Mouse (Mus musculus) MEL (cell line): ENCODE results near the gene Anxa9. TPM values are rescaled to one million over a fixed set of nuclear protein-coding genes. Genes with fewer than 3 reads are reported as not detected.
A peak's percentile ranks its signal among the peaks of the same experiment; 100 is the strongest.

Experiments used
- DNase-seq: peaks from one replicate; pipeline ENCODE4 v3.0.0; 2011; ENCODE audit warnings: low read depth, low spot score
- H3K27ac ChIP-seq: 2 replicates; pipeline ENCODE4 v1.5.1; 2012; ENCODE audit warnings: low read depth, mild to moderate bottlenecking, control low read depth, low read length, moderate library complexity; ENCODE audit not compliant: control insufficient read depth
- H3K27me3 ChIP-seq, 2 experiments: fragments of 150-350 bp in 1 of 2; sonication (generic) in 1 of 2; 2 replicates each; pipeline ENCODE4 v1.6.1; 2012; ENCODE audit warnings: low read length in 2 of 2, mild to moderate bottlenecking in 2 of 2, improper control_type of control experiment in 1 of 2, moderate library complexity in 1 of 2; ENCODE audit not compliant: insufficient read depth in 2 of 2, control insufficient read depth in 1 of 2
- H3K36me3 ChIP-seq, 2 experiments: 2 replicates each; pipeline ENCODE4 v1.6.1; 2012 to 2014; ENCODE audit warnings: low read length in 2 of 2, improper control_type of control experiment in 1 of 2, inconsistent platforms in 1 of 2, mild to moderate bottlenecking in 1 of 2; ENCODE audit not compliant: insufficient read depth in 2 of 2, control insufficient read depth in 1 of 2
- H3K4me1 ChIP-seq, 2 experiments: fragments of 150-350 bp in 1 of 2; sonication (generic) in 1 of 2; 2 replicates each; pipeline ENCODE4 v1.6.1; 2012; ENCODE audit warnings: low read length in 2 of 2, improper control_type of control experiment in 1 of 2, mild to moderate bottlenecking in 1 of 2; ENCODE audit not compliant: insufficient read depth in 2 of 2, control insufficient read depth in 1 of 2
- H3K4me3 ChIP-seq, 2 experiments: fragments of 150-350 bp in 1 of 2; sonication (generic) in 1 of 2; 2 replicates each; pipeline ENCODE4 v1.5.1; 2012; ENCODE audit warnings: low read depth in 2 of 2, low read length in 2 of 2, mild to moderate bottlenecking in 2 of 2, moderate library complexity in 2 of 2, control low read depth in 1 of 2, improper control_type of control experiment in 1 of 2; ENCODE audit not compliant: control insufficient read depth in 1 of 2, insufficient read depth in 1 of 2
- H3K79me2 ChIP-seq: 2 replicates; pipeline ENCODE4 v1.6.1; 2012; ENCODE audit warnings: mild to moderate bottlenecking, low read length, moderate library complexity; ENCODE audit not compliant: control insufficient read depth, poor library complexity, insufficient read depth
- H3K9ac ChIP-seq: 2 replicates; pipeline ENCODE4 v1.6.1; 2012; ENCODE audit warnings: low read depth, mild to moderate bottlenecking, control low read depth, low read length, moderate library complexity; ENCODE audit not compliant: control insufficient read depth, poor library complexity, severe bottlenecking
- H3K9me3 ChIP-seq: fragments of 150-350 bp; sonication (generic); replicated peaks from 2 replicates; pipeline ENCODE4 v1.6.1; 2012; ENCODE audit warnings: mild to moderate bottlenecking, low read length, improper control_type of control experiment, moderate library complexity; ENCODE audit not compliant: insufficient read depth
- GATA1 ChIP-seq: IDR thresholded peaks from 2 replicates; pipeline ENCODE4 v1.6.1; 2011; ENCODE audit warnings: low read depth, low read length, improper control_type of control experiment
- KAT2A ChIP-seq: conservative IDR thresholded peaks from 2 replicates; pipeline ENCODE4 v1.6.1; 2012; ENCODE audit warnings: low read depth, low read length, improper control_type of control experiment, inconsistent platforms
- MAFK ChIP-seq: IDR thresholded peaks from 2 replicates; pipeline ENCODE4 v1.6.1; 2011; ENCODE audit warnings: low read depth, mild to moderate bottlenecking, low read length, improper control_type of control experiment, borderline replicate concordance
- RAD21 ChIP-seq: IDR thresholded peaks from 2 replicates; pipeline ENCODE4 v1.6.1; 2011; ENCODE audit warnings: mild to moderate bottlenecking, low read depth, low read length, improper control_type of control experiment
- TAL1 ChIP-seq: IDR thresholded peaks from 2 replicates; pipeline ENCODE4 v1.6.1; 2012; ENCODE audit warnings: mild to moderate bottlenecking, inconsistent platforms, low read length, moderate library complexity, mixed read lengths
- TBP ChIP-seq: IDR thresholded peaks from 2 replicates; pipeline ENCODE4 v1.8.0; 2011; ENCODE audit warnings: low read depth, low read length, improper control_type of control experiment
- ZMIZ1 ChIP-seq: IDR thresholded peaks from 2 replicates; pipeline ENCODE4 v1.6.1; 2012; ENCODE audit warnings: low read depth, mild to moderate bottlenecking, inconsistent platforms, low read length, improper control_type of control experiment, moderate library complexity
- ZNF384 ChIP-seq: IDR thresholded peaks from 2 replicates; pipeline ENCODE4 v1.6.1; 2012; ENCODE audit warnings: low read depth, mild to moderate bottlenecking, inconsistent platforms, low read length, improper control_type of control experiment
- polyA plus RNA-seq, 2 experiments: library from polyadenylated mRNA; stranded (reverse) in 1 of 2; unstranded in 1 of 2; fragments of >175 nt in 1 of 2; fragments of >200 nt in 1 of 2; gene quantifications; 2 replicates each; pipeline versions ENCODE4 v1.2.1 to v1.2.4; 2012; ENCODE audit warnings: low replicate concordance in 2 of 2, low read depth in 1 of 2; ENCODE audit not compliant: insufficient read length in 2 of 2, insufficient read depth in 1 of 2, missing spikeins in 1 of 2
- total RNA-seq: library from RNA; depleted of rRNA; stranded (reverse); fragments of 300-350 nt; gene quantifications from 2 replicates; pipeline ENCODE4 v1.2.3, GENCODE M21; 2012

Gene Anxa9
- total and polyA plus RNA-seq, 3 experiments: 7.7 to 33.9 TPM; not detected in 1

DNA sequence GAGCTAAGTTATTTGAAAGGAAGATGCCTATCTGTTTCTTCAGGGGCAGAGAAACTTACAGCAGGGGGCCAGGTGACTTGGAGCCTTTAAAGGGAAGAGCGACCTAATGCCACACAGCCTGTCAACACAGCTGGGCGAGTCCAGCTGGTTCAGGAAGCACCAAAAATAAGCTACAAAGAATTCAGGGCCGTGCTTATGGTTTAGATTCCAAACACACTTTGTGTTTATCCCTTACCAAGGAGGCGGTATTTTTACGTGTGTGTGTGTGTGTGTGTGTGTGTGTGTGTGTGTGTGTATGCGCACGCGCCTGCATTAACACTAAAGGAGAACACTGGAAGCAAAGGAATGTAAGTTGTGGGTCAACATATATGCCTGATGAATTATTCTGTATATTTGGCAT is 26.2 kb downstream of the Anxa9 start:
- peaks cover 30 to 55% of the 10 kb centered on the region in 2 experiments for H3K4me1 ChIP-seq
- H3K9ac ChIP-seq: peak overlapping the region; percentile 64
- H3K79me2 ChIP-seq: peaks cover 39% of the 10 kb centered on the region
- H3K9me3 ChIP-seq: no peaks in the 10 kb centered on the region
- H3K4me3 ChIP-seq: peak overlapping the region; percentile 67 to 70
- TF ChIP-seq MAFK (no peak), TBP (peak; percentile 4; the same call in 1 of the 2 replicates)
- DNase-seq: peak; percentile 81
- H3K27me3 ChIP-seq: no peaks in the 10 kb centered on the region
- H3K27ac ChIP-seq: peak overlapping the region; percentile 45
- peaks cover 0 to 54% of the 10 kb centered on the region in 2 experiments; a peak in 2 of 4 replicates for H3K36me3 ChIP-seq

- H3K4me1 ChIP-seq: peaks cover 35 to 54% of the 10 kb centered on the region in 2 experiments
- TF ChIP-seq GATA1: peak; percentile 80
- no peak for TF ChIP-seq KAT2A
- TF ChIP-seq TAL1: peak; percentile 52; the same call in 1 of the 2 replicates
- no peak for TF ChIP-seq TBP
- no peak for TF ChIP-seq ZNF384
- TF ChIP-seq RAD21: no peak
- no peak overlapping the region for H3K9ac ChIP-seq
- peaks cover 21% of the 10 kb centered on the region for H3K79me2 ChIP-seq
- H3K36me3 ChIP-seq: peaks cover 1 to 46% of the 10 kb centered on the region in 2 experiments; a peak in 3 of 4 replicates
- H3K27ac ChIP-seq: peak overlapping the region; percentile 41
- no peaks in the 10 kb centered on the region for H3K27me3 ChIP-seq
- H3K4me3 ChIP-seq: no peak overlapping the region
- no peaks in the 10 kb centered on the region for H3K9me3 ChIP-seq
- DNase-seq: peak; percentile 68
Observed at GRCm38 (mm10) chr3:95277149-95277551, 29.8 kb downstream of the Anxa9 start.

DNA sequence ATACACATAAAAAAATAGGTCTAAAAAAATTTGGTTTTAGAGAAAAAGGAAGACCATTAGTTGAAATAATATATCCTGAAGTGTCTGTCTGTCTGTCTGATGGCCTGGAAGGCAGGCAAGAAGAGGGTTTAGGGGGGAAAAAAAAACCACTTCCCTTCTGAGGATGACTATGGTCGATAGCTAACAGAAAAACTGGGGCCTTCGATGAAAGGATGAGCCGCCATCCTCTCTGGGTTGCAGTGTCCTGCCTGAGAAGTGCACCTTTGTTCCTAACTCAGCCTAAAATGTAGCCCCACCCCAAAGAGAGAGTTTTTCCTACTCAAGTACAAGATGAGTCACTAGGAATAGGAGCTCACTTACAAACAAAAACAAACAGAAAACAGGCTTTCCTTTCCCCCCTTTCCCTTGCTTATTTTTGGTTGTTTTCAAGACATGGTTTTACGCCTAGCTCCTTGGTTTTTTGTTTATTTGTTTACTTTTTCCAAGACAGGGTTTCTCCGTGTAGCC is 30.5 kb downstream of the Anxa9 start:
- H3K36me3 ChIP-seq: peaks cover 1 to 46% of the 10 kb centered on the region in 2 experiments; a peak in 3 of 4 replicates
- peaks cover 35 to 54% of the 10 kb centered on the region in 2 experiments for H3K4me1 ChIP-seq
- H3K27ac ChIP-seq: peak overlapping the region; percentile 41
- no peaks in the 10 kb centered on the region for H3K27me3 ChIP-seq
- H3K9ac ChIP-seq: peak overlapping the region; percentile 32; the same call in 1 of the 2 replicates
- TF ChIP-seq ZMIZ1 (no peak), TBP (peak; percentile 42)
- H3K9me3 ChIP-seq: no peaks in the 10 kb centered on the region
- peaks cover 21% of the 10 kb centered on the region for H3K79me2 ChIP-seq
- DNase-seq: peak; percentile 80
- no peak overlapping the region for H3K4me3 ChIP-seq
